Mouse (Mus musculus): ENCODE measurements at regions not wholly inside any gene's neighbourhood (a gene's known extent, or its start where the extent isn't known, plus 50 kb on each side); places are given as distances from the start of the nearest gene placed in this dataset.

DNA sequence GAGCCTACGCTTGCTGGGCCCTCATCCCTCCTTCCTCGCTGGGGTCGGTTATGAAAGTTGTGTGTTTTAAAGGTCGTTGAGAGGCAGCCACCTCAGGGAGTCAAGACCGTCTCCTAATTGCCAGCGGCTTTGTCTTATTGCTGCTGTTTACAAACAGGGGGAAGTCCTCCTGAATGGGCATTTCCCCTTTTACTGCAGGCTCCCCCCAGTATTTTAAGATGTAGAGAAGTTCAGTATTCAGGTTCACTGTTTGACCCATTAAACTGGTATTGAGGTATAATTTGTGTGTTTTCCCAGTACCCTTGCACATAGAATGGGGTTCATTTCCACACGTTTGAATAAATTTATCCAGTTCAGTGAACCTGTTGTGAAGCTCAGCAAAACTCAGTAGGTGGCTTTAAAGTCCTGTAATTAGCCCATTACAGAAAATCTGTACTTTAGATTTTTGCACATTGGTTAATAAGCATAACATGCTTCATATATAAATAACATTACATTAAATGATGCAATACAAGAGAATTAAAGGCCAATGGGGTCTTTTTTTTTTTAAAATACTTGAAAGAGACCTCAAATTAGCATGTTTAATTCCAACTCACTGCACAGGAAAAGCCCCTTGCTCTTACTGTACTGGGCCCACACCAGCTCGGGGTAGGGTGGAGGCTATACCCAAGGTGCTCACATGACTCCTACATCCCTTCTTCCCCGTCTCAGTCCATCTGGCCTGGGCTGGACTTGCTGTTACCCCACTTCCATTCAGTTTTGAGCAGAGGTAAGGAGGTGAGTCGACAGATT is 63.7 kb downstream of the Nkx2-1 start:
- H3K27ac ChIP-seq, result no peak overlapping the region
- H3K4me2 ChIP-seq, result no peak overlapping the region
- H3K36me3 ChIP-seq, result no peaks in the 10 kb centered on the region
- H3K9ac ChIP-seq, result no peak overlapping the region
- no peaks in the 10 kb centered on the region for H3K9me3 ChIP-seq
- 52% methylated on average over 10 of the region's 10 CpGs for WGBS
- peaks cover 92% of the 10 kb centered on the region for H3K27me3 ChIP-seq
- ATAC-seq (ENCODE audit: low FRiP score), result no peak
- H3K4me3 ChIP-seq, result no peak overlapping the region
- no peaks in the 10 kb centered on the region for H3K4me1 ChIP-seq (replicated peaks)

DNA sequence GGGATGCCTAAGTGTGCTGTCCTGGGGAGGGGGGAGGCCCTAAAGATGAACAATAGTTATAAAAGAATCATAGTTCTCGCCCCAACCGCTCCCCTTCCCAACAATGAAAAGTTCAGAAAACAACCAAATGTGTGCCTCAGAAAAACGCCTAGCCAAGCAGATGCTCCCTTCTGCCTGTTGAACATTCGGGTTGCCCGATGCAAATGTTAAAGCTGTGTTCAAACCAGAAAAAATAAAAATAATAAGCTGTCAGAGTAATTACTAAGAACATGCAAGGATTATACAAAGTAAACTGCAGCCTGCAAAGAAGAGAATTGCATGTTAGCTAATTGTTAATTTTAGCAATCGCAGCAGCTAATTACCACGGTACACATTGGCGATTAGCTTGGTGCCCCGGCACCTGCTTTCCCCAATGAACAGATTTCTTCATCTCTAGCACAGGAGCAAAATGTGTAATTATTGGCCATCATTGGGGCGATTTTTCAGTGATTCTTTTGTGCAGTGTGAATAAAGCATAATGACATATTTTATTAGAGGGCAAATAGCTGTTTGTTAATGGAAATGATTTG is 65.7 kb downstream of the Nkx2-1 start:
- H3K9ac ChIP-seq, result no peak overlapping the region
- H3K9me3 ChIP-seq, result no peaks in the 10 kb centered on the region
- H3K27me3 ChIP-seq, result peaks cover 94% of the 10 kb centered on the region
- H3K4me2 ChIP-seq, result no peak overlapping the region
- H3K36me3 ChIP-seq, result no peaks in the 10 kb centered on the region
- H3K27ac ChIP-seq, result no peak overlapping the region
- H3K4me1 ChIP-seq (replicated peaks), result no peaks in the 10 kb centered on the region
- ATAC-seq (ENCODE audit: low FRiP score), result no peak
- WGBS, result 56% methylated on average over 10 of the region's 10 CpGs
- no peak overlapping the region for H3K4me3 ChIP-seq

DNA sequence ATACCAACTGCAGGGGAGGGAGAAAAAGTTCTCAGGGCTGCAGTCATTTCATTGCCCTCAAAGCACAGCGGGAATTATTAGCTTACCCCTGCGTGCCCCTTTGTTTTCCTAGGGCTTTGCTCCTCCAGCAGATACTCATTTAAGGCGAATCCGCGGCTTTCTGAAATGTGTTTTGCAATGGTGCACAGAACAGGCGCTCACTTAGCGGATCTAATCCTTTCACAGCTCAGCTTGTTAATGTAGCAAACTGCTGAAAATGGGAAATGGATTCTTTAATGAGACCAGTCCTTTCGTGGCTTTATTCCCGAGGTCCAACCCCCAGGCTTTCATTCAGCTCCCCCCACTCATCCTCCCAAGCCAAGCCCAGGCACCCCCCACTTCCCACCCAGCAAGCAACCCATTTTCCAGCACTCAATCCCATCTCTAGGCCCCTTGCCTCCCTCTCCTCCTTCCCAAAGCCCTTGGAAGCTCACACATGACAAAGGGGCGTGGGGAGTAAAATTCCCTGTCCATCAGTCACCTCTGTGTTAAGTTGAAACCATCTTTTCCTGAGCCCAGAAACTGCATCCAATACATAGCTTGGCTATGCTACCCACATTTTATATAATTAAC is 77.1 kb downstream of the Nkx2-1 start:
- WGBS, result 3% methylated on average over 10 of the region's 10 CpGs
- Histone ChIP-seq H3K9ac (no peak overlapping the region), H3K9me3 (no peaks in the 10 kb centered on the region), H3K36me3 (no peaks in the 10 kb centered on the region), H3K4me1 (replicated peaks) (peaks cover 9% of the 10 kb centered on the region; the same call in 1 of the 2 replicates), H3K27me3 (peaks cover 93% of the 10 kb centered on the region), H3K27ac (no peak overlapping the region), H3K4me2 (peak overlapping the region; percentile 31), H3K4me3 (no peak overlapping the region)
- ATAC-seq (ENCODE audit: low FRiP score), result 0 out of 2 replicates have a peak, but pooled peaks have one; percentile 24

DNA sequence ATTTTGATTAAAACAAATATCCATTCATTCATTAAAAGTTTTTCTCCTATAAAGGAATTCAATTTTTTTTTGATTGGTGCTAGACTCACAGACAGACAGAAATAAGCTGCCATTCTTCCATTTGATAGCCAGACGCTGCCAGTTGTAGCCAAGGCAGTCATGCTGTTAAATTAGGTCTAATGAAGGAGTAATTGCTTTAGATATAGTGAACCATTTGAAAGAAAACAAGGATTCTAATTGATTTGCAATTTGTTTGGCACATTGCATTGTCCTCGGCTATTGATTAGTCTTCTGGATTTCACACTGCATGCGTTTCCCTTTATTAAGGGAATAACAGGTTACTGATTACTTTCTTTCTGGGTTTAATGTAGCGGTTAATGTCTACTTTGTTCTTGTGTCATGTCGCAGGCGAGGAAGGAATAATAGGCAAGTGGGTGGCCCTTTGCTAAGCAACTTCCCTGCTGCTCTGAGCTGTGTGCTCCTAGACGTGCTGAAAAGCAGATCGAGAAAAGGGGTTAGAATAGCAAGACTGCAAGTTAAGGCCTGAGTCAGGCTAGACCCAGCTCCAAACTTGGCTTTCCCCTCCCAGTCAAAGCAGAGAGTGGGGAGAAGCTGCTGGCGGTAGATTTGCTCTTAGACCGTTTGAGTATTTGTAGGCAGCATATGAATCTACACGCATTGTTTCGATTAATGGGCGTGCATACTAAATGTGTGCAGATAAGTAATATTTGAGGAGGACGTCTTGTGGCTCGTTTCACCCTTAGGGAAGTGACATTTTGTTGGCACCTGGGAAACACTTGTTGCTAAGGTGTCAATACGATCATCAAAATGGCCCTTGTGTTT is 77.8 kb downstream of the Nkx2-1 start:
- Histone ChIP-seq H3K4me3 (no peak overlapping the region), H3K36me3 (no peaks in the 10 kb centered on the region), H3K9ac (no peak overlapping the region), H3K4me1 (replicated peaks) (peaks cover 9% of the 10 kb centered on the region; the same call in 1 of the 2 replicates), H3K4me2 (peak overlapping the region; percentile 31), H3K27ac (no peak overlapping the region), H3K27me3 (peaks cover 93% of the 10 kb centered on the region), H3K9me3 (no peaks in the 10 kb centered on the region)
- 3% methylated on average over 16 of the region's 16 CpGs for WGBS
- peak; percentile 75 for ATAC-seq (ENCODE audit: low FRiP score)

DNA sequence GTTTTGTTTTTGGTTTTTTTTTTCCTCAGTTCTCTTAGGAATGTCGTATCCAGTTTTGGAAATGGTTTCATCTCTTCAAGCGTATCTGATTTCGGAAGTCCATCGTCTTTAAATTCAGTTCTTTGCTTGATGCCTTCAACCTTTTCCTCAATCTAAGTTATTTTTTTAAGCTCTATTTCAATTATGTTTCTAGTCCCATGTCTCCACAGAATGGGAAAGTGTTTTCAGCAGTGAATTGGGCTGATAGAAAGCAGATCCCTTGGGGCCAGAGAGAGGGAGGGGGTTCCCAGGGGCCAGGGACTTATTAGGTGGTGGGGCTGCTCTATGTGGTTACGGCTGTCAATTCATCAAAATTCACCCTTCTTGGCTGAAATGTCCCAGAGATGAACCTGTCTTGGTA is 78.8 kb downstream of the Nkx2-1 start:
- 45% methylated on average over 5 of the region's 5 CpGs for WGBS
- peaks cover 3% of the 10 kb centered on the region; the same call in 1 of the 2 replicates for H3K9me3 ChIP-seq
- no peak for ATAC-seq (ENCODE audit: low FRiP score)
- no peak overlapping the region for H3K4me2 ChIP-seq
- peaks cover 93% of the 10 kb centered on the region for H3K27me3 ChIP-seq
- no peaks in the 10 kb centered on the region for H3K36me3 ChIP-seq
- no peak overlapping the region for H3K4me3 ChIP-seq
- H3K27ac ChIP-seq, result no peak overlapping the region
- H3K9ac ChIP-seq, result no peak overlapping the region
- peaks cover 9% of the 10 kb centered on the region; the same call in 1 of the 2 replicates for H3K4me1 ChIP-seq (replicated peaks)

DNA sequence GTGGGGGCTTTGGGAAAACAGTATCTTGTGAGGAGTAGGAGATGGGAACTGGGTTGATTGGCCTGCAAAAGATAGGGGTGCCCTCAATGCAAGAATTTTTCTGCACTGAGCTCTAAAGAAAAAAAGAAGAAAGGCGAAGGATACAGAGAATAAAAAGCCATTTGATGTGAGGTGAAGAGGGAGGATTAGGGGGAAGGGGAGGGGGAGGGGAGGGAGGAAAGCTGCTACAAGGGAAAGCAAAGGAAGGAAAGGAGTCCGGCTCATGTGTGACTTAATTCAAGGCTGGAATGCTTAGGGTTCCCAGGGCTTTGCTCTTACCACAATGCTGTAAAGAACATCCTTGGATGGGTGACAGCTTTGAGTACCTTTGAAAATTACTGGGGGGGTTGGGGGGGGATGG is 79.4 kb downstream of the Nkx2-1 start:
- Histone ChIP-seq H3K4me1 (replicated peaks) (peaks cover 9% of the 10 kb centered on the region; the same call in 1 of the 2 replicates), H3K9ac (no peak overlapping the region), H3K4me2 (no peak overlapping the region), H3K9me3 (peaks cover 8% of the 10 kb centered on the region; the same call in 1 of the 2 replicates), H3K27ac (no peak overlapping the region), H3K36me3 (no peaks in the 10 kb centered on the region), H3K27me3 (peaks cover 93% of the 10 kb centered on the region), H3K4me3 (no peak overlapping the region)
- WGBS, result 2% methylated on average over 2 of the region's 2 CpGs
- ATAC-seq (ENCODE audit: low FRiP score), result no peak

DNA sequence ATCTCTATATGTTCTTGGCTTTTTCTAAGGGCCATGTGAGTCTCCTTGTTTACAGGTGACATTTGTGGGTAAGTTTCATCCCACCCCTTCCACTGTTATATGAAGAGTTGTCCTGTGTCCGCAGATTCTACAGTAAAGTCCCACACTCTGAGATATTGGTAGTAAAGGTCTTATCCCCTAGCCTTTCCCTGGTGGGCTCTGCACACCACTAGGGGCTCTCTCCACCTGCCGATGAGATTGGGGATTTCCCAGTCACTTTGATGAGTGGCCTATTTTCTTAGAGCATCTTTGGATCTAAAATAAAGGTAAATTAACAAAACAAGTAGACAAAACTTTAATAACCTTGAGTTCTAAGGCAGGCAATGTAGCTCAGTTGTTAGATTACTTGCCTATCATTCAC is 86.4 kb downstream of the Nkx2-1 start:
- no peak for ATAC-seq (ENCODE audit: low FRiP score)
- Histone ChIP-seq H3K4me1 (replicated peaks) (no peaks in the 10 kb centered on the region), H3K4me3 (no peak overlapping the region), H3K27me3 (peaks cover 95% of the 10 kb centered on the region), H3K9ac (no peak overlapping the region), H3K27ac (no peak overlapping the region), H3K4me2 (no peak overlapping the region), H3K9me3 (peaks cover 11% of the 10 kb centered on the region; the same call in 1 of the 2 replicates), H3K36me3 (no peaks in the 10 kb centered on the region)
- WGBS, result 82% methylated on average over 2 of the region's 2 CpGs

DNA sequence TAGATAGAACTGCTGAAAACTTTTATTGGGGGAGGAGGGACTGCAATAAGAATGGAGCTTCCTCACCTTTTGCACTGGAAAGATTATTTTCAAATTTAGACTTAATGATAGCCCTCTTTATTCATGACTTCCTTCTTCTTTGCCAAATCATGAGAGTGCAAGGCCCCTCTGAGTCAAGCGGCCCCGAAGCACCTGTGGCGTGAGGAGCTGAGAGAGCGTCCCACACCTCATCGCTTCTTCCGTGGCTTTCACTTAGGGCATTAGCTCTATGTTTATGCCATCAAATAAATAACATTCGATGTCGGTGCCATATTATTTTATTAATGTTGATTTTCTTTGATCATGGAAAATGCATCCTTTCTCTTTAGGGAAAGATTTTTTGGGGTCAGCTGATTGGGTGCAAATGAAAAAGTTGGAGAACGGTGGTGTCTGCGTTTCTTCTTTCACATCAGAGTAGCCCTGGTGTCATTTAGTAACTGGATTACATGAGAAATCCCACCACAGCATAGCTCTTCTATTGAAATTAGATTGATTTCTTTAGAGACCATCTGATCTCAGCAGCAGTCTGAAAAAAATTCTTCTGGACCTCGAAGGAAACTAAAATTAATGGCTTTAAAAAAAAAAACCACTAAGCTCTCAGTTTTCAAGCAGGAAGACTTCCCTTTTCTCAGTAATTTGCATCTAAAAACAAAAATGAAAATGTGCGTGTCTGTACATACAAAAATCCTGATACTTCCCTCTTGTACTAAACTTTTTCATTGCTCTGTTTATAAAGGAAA is 87.7 kb downstream of the Nkx2-1 start:
- Histone ChIP-seq H3K9ac (no peak overlapping the region), H3K27ac (no peak overlapping the region), H3K27me3 (peaks cover 96% of the 10 kb centered on the region), H3K4me3 (no peak overlapping the region), H3K36me3 (no peaks in the 10 kb centered on the region), H3K4me2 (no peak overlapping the region), H3K9me3 (peaks cover 11% of the 10 kb centered on the region; the same call in 1 of the 2 replicates), H3K4me1 (replicated peaks) (no peaks in the 10 kb centered on the region)
- 87% methylated on average over 12 of the region's 12 CpGs for WGBS
- ATAC-seq (ENCODE audit: low FRiP score), result no peak

DNA sequence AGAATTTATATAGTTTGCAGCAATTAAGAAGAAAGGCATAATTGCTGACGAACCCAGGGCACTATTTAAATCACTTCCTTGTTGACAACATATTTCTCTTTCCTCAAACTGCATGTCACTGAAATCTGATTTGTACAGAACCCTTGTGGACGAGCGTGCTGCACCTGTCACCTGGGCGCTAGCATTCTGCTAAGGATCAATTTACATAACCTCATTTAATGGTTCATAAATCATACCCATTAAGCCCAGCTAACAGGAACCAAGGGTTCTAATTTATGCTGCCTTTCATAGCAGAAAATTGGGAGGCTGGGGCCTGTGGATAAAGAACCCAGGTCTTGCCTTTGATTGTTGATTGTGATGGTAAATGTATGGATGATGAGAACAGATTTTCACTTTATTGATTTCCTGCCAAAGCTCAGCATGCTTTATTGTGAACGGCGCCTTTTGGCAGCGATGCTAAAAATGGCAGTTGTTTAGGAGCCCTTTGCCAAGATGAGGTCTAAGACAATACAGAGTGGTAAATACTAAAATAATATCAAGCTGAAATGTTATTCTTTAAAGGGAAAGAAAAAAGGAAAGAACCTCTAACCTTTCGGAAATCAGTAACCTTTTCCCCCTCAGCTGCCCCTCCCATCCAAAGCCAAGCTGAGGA is 95.4 kb downstream of the Nkx2-1 start:
- H3K4me1 ChIP-seq (replicated peaks), result peaks cover 10% of the 10 kb centered on the region
- H3K27me3 ChIP-seq, result peaks cover 82% of the 10 kb centered on the region
- H3K4me3 ChIP-seq, result no peak overlapping the region
- H3K9ac ChIP-seq, result no peak overlapping the region
- no peaks in the 10 kb centered on the region for H3K36me3 ChIP-seq
- ATAC-seq (ENCODE audit: low FRiP score), result no peak
- no peak overlapping the region for H3K27ac ChIP-seq
- WGBS, result 48% methylated on average over 8 of the region's 8 CpGs
- H3K9me3 ChIP-seq, result no peaks in the 10 kb centered on the region
- no peak overlapping the region for H3K4me2 ChIP-seq

DNA sequence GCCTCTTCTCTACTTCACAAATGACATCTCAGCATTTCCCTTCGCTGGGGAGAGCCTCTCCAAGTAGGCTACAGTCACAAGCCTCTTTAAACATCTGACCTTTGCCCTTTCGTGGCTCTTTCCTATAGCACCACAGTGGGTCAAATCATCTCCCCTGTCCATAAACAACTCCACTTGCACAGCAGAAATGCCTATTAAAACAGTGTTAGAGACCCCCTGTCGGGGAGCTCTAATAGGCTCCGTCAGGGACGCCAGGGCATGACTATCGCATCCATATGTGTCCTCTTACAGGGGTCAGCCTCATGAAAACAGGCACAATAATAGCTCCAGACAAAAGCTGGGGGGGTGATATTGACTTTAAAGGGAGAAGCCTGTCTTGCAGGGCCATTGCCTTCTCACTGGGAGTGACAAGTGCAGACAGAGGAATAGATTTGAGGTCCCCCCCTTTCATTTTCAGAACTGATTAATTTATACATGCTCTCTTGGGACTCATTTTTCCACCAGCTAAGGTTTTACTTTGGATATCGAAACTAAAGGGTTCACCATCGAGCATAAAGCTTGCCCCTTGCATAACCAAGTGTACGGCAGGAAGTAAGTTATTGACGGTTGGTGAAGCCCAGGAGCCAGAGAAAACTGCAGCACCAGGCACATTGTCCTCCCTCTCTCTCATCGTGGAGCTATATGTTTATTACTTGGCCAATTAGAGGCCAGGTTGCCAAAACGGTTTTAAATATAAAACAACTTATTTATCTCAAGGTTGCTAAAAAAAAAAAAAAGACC is 94.6 kb upstream of the Mbip start:
- whole genome bisulfite sequencing, result 31% methylated on average over 12 of the region's 12 CpGs
- Histone ChIP-seq H3K9me3 (no peaks in the 10 kb centered on the region), H3K36me3 (no peaks in the 10 kb centered on the region), H3K27ac (no peak overlapping the region), H3K9ac (no peak overlapping the region), H3K4me2 (no peak overlapping the region), H3K4me3 (no peak overlapping the region), H3K27me3 (peaks cover 80% of the 10 kb centered on the region), H3K4me1 (replicated peaks) (peaks cover 10% of the 10 kb centered on the region)
- ATAC-seq (ENCODE audit: low FRiP score), result no peak

Measured in hindbrain, embryonic 13.5 days (tissue).